10 mouse cellular contexts compared by ENCODE assay signal in the genomic region with DNA sequence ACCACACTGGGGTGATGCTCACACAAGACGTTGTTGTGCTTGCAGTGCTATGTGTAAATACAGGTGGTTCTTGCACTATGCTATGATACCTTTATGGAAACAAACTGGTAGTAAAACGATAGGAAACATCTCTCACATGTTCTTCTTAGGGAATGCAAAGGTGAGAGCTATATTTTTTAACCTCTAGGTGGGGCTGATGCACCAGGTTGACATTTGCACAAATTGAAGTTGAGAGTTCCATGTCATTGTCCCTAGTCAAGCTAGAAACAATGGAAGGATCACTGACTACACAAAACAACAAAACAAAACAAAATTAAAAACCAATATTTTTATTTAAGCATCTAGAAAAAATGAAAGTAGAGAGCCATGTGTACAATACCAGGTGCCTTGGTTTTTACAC.
DNase-seq lines count a peak whose midpoint lies in the region; ATAC-seq lines count a peak whose summit lies in the region.
"Had no signal": no experiment of that assay in that cellular context is flagged by ENCODE, and none has a peak within 500 bp of the region (broad histone marks: within the 10 kb centered on the region; RNA-seq: fewer than 3 reads in every experiment).

No protein-coding gene starts in this region.

- DNase-seq in cerebellum, adult 9-10 months = peak; percentile 4
- peak; percentile 5 for DNase-seq in layer of hippocampus, adult 11-12 months (ENCODE audit: low spot score)
- no peak for DNase-seq in layer of hippocampus, adult 8-10 months (ENCODE audit: low spot score in 2 of 2)
- DNase-seq in NIH3T3 (ENCODE audit: low read depth) = peak; percentile 34
- DNase-seq in forelimb bud, embryonic 11.5 days (ENCODE audit: low read depth, low spot score) = peak; percentile 12
- DNase-seq in gastrocnemius, postnatal 10 days = no peak
- DNase-seq: cerebellum, adult 11 months; heart, adult 18-20 months had no signal

- no peak for ATAC-seq in cerebellum, adult (ENCODE audit: insufficient number of reproducible peaks, low FRiP score, low TSS enrichment)
- ATAC-seq in megakaryocyte-erythroid progenitor cell, adult 5-6 weeks (replicated peaks; ENCODE audit: low FRiP score, low TSS enrichment, poor library complexity, severe bottlenecking) = no peak

Comparison
In these comparisons a context has a peak if more than half of its experiments do, and no peak if none do; other contexts are left out.
1. DNase-seq: peak in cerebellum, adult 9-10 months (single experiment), layer of hippocampus, adult 11-12 months (single experiment), NIH3T3 (single experiment) and forelimb bud, embryonic 11.5 days (single experiment); none in layer of hippocampus, adult 8-10 months (0 of 2) and gastrocnemius, postnatal 10 days (single experiment).